ENCODE assay signal across 8 mouse cellular contexts in genomic region chr7:127209851-127210250, GRCm38 (mm10). TPM values are rescaled to one million over a fixed set of nuclear protein-coding genes. Genes with fewer than 3 reads are reported as not detected.
DNase-seq lines count a peak whose midpoint lies in the region; ATAC-seq and TF ChIP-seq lines count a peak whose summit lies in the region.

No protein-coding gene starts in this region.

- no peaks in the 10 kb centered on the region for H3K9me3 ChIP-seq in heart, embryonic 11.5 days (replicated peaks; ENCODE audit: control insufficient read depth, low read length)
- H3K9me3 ChIP-seq in ES-E14 (ENCODE audit: control insufficient read depth, insufficient read depth, low read depth, low read length): no peaks in the 10 kb centered on the region
- H3K9me3 ChIP-seq in heart, postnatal 0 days (replicated peaks; ENCODE audit: control insufficient read depth, low read length): no peaks in the 10 kb centered on the region
- H3K9me3 ChIP-seq in liver, postnatal 0 days (ENCODE audit: low read length): no peaks in the 10 kb centered on the region

- H3K4me1 ChIP-seq in heart, embryonic 11.5 days (ENCODE audit: control insufficient read depth, insufficient read depth, low read length): peaks cover 26% of the 10 kb centered on the region
- peaks cover 13 to 28% of the 10 kb centered on the region in 2 experiments for H3K4me1 ChIP-seq in ES-E14 (ENCODE audit: control insufficient read depth in 2 of 2, insufficient read depth in 2 of 2, low read length in 2 of 2, poor library complexity in 1 of 2)
- peaks cover 16% of the 10 kb centered on the region for H3K4me1 ChIP-seq in heart, postnatal 0 days (ENCODE audit: control insufficient read depth, insufficient read depth)
- H3K4me1 ChIP-seq in liver, postnatal 0 days (ENCODE audit: insufficient read depth): peaks cover 33% of the 10 kb centered on the region

- no peak overlapping the region; the same call in 1 of the 2 replicates for H3K9ac ChIP-seq in heart, embryonic 11.5 days (ENCODE audit: low read depth, low read length)
- peak overlapping the region; percentile 40; the same call in 1 of the 2 replicates for H3K9ac ChIP-seq in ES-E14 (ENCODE audit: insufficient read depth, low read depth, low read length, poor library complexity, severe bottlenecking)
- no peak overlapping the region for H3K9ac ChIP-seq in heart, postnatal 0 days (replicated peaks; ENCODE audit: low read depth, low read length)
- H3K9ac ChIP-seq in liver, postnatal 0 days (replicated peaks): peak overlapping the region; percentile 52

- no peak for DNase-seq in heart, adult 18-20 months
- DNase-seq in ES-E14 (ENCODE audit: low read depth, low spot score): no peak
- no peak for DNase-seq in heart, postnatal 0 days (ENCODE audit: low spot score)
- DNase-seq in liver, postnatal 0 days: no peak
- DNase-seq in ovary, postnatal 36 days (ENCODE audit: low spot score): no peak
- DNase-seq in right cerebral cortex, postnatal 14 days: no peak
- DNase-seq in embryo, embryonic 10.5 days (ENCODE audit: low spot score): no peak

- no peak for ATAC-seq in heart, embryonic 11.5 days (replicated peaks; ENCODE audit: insufficient number of reproducible peaks, low FRiP score, low TSS enrichment)
- ATAC-seq in heart, postnatal 0 days (ENCODE audit: insufficient read depth, low read depth): no peak
- no peak for ATAC-seq in liver, postnatal 0 days

- H3K4me3 ChIP-seq in heart, embryonic 11.5 days (ENCODE audit: low read depth, low read length): peak overlapping the region; percentile 94; the same call in 1 of the 2 replicates
- H3K4me3 ChIP-seq in ES-E14 (ENCODE audit: insufficient read depth in 1 of 2, low read depth in 1 of 2, low read length in 2 of 2, poor library complexity in 1 of 2, severe bottlenecking in 1 of 2): peak overlapping the region in 1 of 2 experiments; percentile 68; a peak in 2 of 4 replicates
- no peak overlapping the region for H3K4me3 ChIP-seq in heart, postnatal 0 days (ENCODE audit: low read depth, low read length)
- peak overlapping the region; percentile 67 for H3K4me3 ChIP-seq in liver, postnatal 0 days (ENCODE audit: low read depth, low read length)

- no peaks in the 10 kb centered on the region for H3K36me3 ChIP-seq in heart, embryonic 11.5 days (ENCODE audit: control insufficient read depth, insufficient read depth, low read length)
- peaks cover 12% of the 10 kb centered on the region for H3K36me3 ChIP-seq in ES-E14 (ENCODE audit: control insufficient read depth, insufficient read depth, low read length, poor library complexity, severe bottlenecking)
- no peaks in the 10 kb centered on the region for H3K36me3 ChIP-seq in heart, postnatal 0 days (replicated peaks; ENCODE audit: control insufficient read depth, insufficient read depth, low read length)
- H3K36me3 ChIP-seq in liver, postnatal 0 days (replicated peaks; ENCODE audit: insufficient read depth, low read length): peaks cover 8% of the 10 kb centered on the region; the same call in 1 of the 2 replicates

- H3K4me2 ChIP-seq in heart, embryonic 11.5 days: peak overlapping the region; percentile 98
- no peak overlapping the region; the same call in 1 of the 2 replicates for H3K4me2 ChIP-seq in heart, postnatal 0 days (ENCODE audit: low read depth, low read length)
- H3K4me2 ChIP-seq in liver, postnatal 0 days (ENCODE audit: low read depth, low read length): peak overlapping the region; percentile 79

- TF ChIP-seq EP300 in heart, postnatal 0 days (IDR thresholded peaks at IDR 0.05; ENCODE audit: low read depth): no peak
- no peak for TF ChIP-seq EP300 in liver, postnatal 0 days (IDR thresholded peaks at IDR 0.05; ENCODE audit: low read depth)

- no peak for TF ChIP-seq CTCF in heart, postnatal 0 days (IDR thresholded peaks at IDR 0.05; ENCODE audit: low read depth)
- TF ChIP-seq CTCF in liver, postnatal 0 days (IDR thresholded peaks at IDR 0.05; ENCODE audit: low read depth): no peak

- no peaks in the 10 kb centered on the region for H3K27me3 ChIP-seq in heart, embryonic 11.5 days (ENCODE audit: control insufficient read depth, insufficient read depth, low read length)
- H3K27me3 ChIP-seq in heart, postnatal 0 days (ENCODE audit: control insufficient read depth, insufficient read depth, low read length): no peaks in the 10 kb centered on the region
- no peaks in the 10 kb centered on the region for H3K27me3 ChIP-seq in liver, postnatal 0 days (ENCODE audit: insufficient read depth, low read length)

- H3K27ac ChIP-seq in heart, embryonic 11.5 days (ENCODE audit: low read depth, low read length): peak overlapping the region; percentile 93
- peak overlapping the region; percentile 75; the same call in 1 of the 2 replicates for H3K27ac ChIP-seq in ES-E14 (ENCODE audit: insufficient read depth, low read depth, low read length, poor library complexity, severe bottlenecking)
- peak overlapping the region; percentile 88; the same call in 1 of the 2 replicates for H3K27ac ChIP-seq in heart, postnatal 0 days (ENCODE audit: low read depth)
- peak overlapping the region; percentile 84 for H3K27ac ChIP-seq in liver, postnatal 0 days (ENCODE audit: low read depth)

- WGBS in heart, embryonic 11.5 days (ENCODE audit: insufficient replicate concordance): 74% methylated on average over 5 of the region's 5 CpGs
- 84% methylated on average over 5 of the region's 5 CpGs for WGBS in heart, postnatal 0 days
- WGBS in liver, postnatal 0 days (ENCODE audit: insufficient replicate concordance): 72% methylated on average over 5 of the region's 5 CpGs

- in situ Hi-C loops in ES-E14 (cut with MboI; ENCODE audit: low sequenced_read_pairs in 2 of 2, unreplicated experiment in 2 of 2): no loop called here

TF ChIP-seq in ES-E14, 5 proteins besides CTCF, POLR2A, EP300 and RAD21:
- TF ChIP-seq HCFC1 (IDR thresholded peaks at IDR 0.05; ENCODE audit: borderline replicate concordance, insufficient read depth, low read length) (no peak), MAFK (IDR thresholded peaks at IDR 0.05; ENCODE audit: insufficient read depth, low read depth, low read length) (no peak), CHD2 (IDR thresholded peaks at IDR 0.05; ENCODE audit: low read depth, low read length) (no peak), ZC3H11A (IDR thresholded peaks at IDR 0.05; ENCODE audit: borderline replicate concordance, low read depth, low read length) (no peak), ZNF384 (IDR thresholded peaks at IDR 0.05; ENCODE audit: low read depth, low read length) (no peak)

RNA-seq across cellular contexts. Expression of gene Mylpf, which starts 1.2 kb away (rescaled TPM):
- 27.8 and 37.5 TPM in 2 replicates for polyA plus RNA-seq in heart, embryonic 11.5 days (2014; fragmentation: Nextera tagmentation; extraction: Ambion mirVana)
- 1 to 10 TPM; 1.1 to 3.7 TPM for total RNA-seq in heart, adult 18-20 months (2021)
- 322 and 498 TPM in 2 replicates for total RNA-seq in ES-E14 (2012; rRNA removed)
- 22.1 TPM in 1 of 2 replicates, not detected in the other for total RNA-seq in heart, postnatal 0 days (2014; rRNA removed; ENCODE audit: low replicate concordance)
- polyA plus RNA-seq in heart, postnatal 0 days (2015; fragmentation: Nextera tagmentation; extraction: Ambion mirVana): 3.2 and 5.4 TPM in 2 replicates
- 19.7 and 94.3 TPM in 2 replicates for polyA plus RNA-seq in liver, postnatal 0 days (2015; fragmentation: Nextera tagmentation; extraction: Ambion mirVana)

RNA-seq across cellular contexts. Expression of gene Tbc1d10b, which starts 1.6 kb away (rescaled TPM):
- polyA plus RNA-seq in heart, embryonic 11.5 days (2014; fragmentation: Nextera tagmentation; extraction: Ambion mirVana): 17.5 and 23.7 TPM in 2 replicates
- 10 to 100 TPM; 20.8 to 21.6 TPM for total RNA-seq in heart, adult 18-20 months (2021)
- total RNA-seq in ES-E14 (2012; rRNA removed): 63.3 and 67.0 TPM in 2 replicates
- total RNA-seq in heart, postnatal 0 days (2014; rRNA removed; ENCODE audit: low replicate concordance): 30.2 and 45.3 TPM in 2 replicates
- polyA plus RNA-seq in heart, postnatal 0 days (2015; fragmentation: Nextera tagmentation; extraction: Ambion mirVana): 9.6 and 10.8 TPM in 2 replicates
- 8.3 and 8.6 TPM in 2 replicates for polyA plus RNA-seq in liver, postnatal 0 days (2015; fragmentation: Nextera tagmentation; extraction: Ambion mirVana)

RNA-seq across cellular contexts. Expression of gene Cd2bp2, which starts 14.0 kb away (rescaled TPM):
- 41.7 and 41.8 TPM in 2 replicates for polyA plus RNA-seq in heart, embryonic 11.5 days (2014; fragmentation: Nextera tagmentation; extraction: Ambion mirVana)
- 10 to 100 TPM; 35.1 to 36.9 TPM for total RNA-seq in heart, adult 18-20 months (2021)
- total RNA-seq in ES-E14 (2012; rRNA removed): 113 and 133 TPM in 2 replicates
- total RNA-seq in heart, postnatal 0 days (2014; rRNA removed; ENCODE audit: low replicate concordance): 39.3 and 39.9 TPM in 2 replicates
- 26.9 and 27.2 TPM in 2 replicates for polyA plus RNA-seq in heart, postnatal 0 days (2015; fragmentation: Nextera tagmentation; extraction: Ambion mirVana)
- polyA plus RNA-seq in liver, postnatal 0 days (2015; fragmentation: Nextera tagmentation; extraction: Ambion mirVana): 11.5 and 14.0 TPM in 2 replicates

RNA-seq across cellular contexts. Expression of gene Zfp553, which starts 23.0 kb away (rescaled TPM):
- 12.3 and 14.6 TPM in 2 replicates for polyA plus RNA-seq in heart, embryonic 11.5 days (2014; fragmentation: Nextera tagmentation; extraction: Ambion mirVana)
- total RNA-seq in heart, adult 18-20 months (2021): 1 to 10 TPM; 6.4 to 6.7 TPM
- total RNA-seq in ES-E14 (2012; rRNA removed): 55.2 and 64.7 TPM in 2 replicates
- total RNA-seq in heart, postnatal 0 days (2014; rRNA removed; ENCODE audit: low replicate concordance): 11.8 and 18.5 TPM in 2 replicates
- polyA plus RNA-seq in heart, postnatal 0 days (2015; fragmentation: Nextera tagmentation; extraction: Ambion mirVana): 10.9 and 11.2 TPM in 2 replicates
- polyA plus RNA-seq in liver, postnatal 0 days (2015; fragmentation: Nextera tagmentation; extraction: Ambion mirVana): 4.0 and 5.3 TPM in 2 replicates

RNA-seq across cellular contexts. Expression of gene Sept1, which starts 23.1 kb away (rescaled TPM):
- 19.8 and 23.1 TPM in 2 replicates for polyA plus RNA-seq in heart, embryonic 11.5 days (2014; fragmentation: Nextera tagmentation; extraction: Ambion mirVana)
- total RNA-seq in heart, adult 18-20 months (2021): 1 to 10 TPM; 3.0 to 7.7 TPM
- total RNA-seq in ES-E14 (2012; rRNA removed): 85.8 and 128 TPM in 2 replicates
- 2.3 and 8.6 TPM in 2 replicates for total RNA-seq in heart, postnatal 0 days (2014; rRNA removed; ENCODE audit: low replicate concordance)
- polyA plus RNA-seq in heart, postnatal 0 days (2015; fragmentation: Nextera tagmentation; extraction: Ambion mirVana): 18.7 and 19.4 TPM in 2 replicates
- polyA plus RNA-seq in liver, postnatal 0 days (2015; fragmentation: Nextera tagmentation; extraction: Ambion mirVana): 16.7 and 17.3 TPM in 2 replicates

Comparison
In these comparisons a context has a peak if more than half of its experiments do, and no peak if none do; other contexts are left out.
1. H3K9ac ChIP-seq: peak in ES-E14 (single experiment) and liver, postnatal 0 days (single experiment); none in heart, embryonic 11.5 days (single experiment) and heart, postnatal 0 days (single experiment).
2. RNA of gene Mylpf, which starts 1.2 kb away (total RNA-seq): 322 to 498 TPM in ES-E14; 1.1 to 3.7 TPM in heart, adult 18-20 months and 22.1 TPM in heart, postnatal 0 days; every median in the first group is over 10 times any median in the second.
3. Peak in every context shown above with its lines, with median percentiles within 50 percentile points of each other: H3K27ac ChIP-seq.